Mouse (Mus musculus) spleen, postnatal 36 days (tissue): ENCODE data around the gene Msmo1.
A peak's percentile ranks its signal among the peaks of the same experiment; 100 is the strongest.

Experiments
- DNase-seq, 2 experiments: peaks; one replicate each; pipeline ENCODE4 v3.0.0; 2022; ENCODE audit warnings: low spot score in 2 of 2, mixed read lengths in 1 of 2

The Msmo1 gene

GRCm38 (mm10) chr8:64712499-64712898 lies 21.1 kb downstream of the Msmo1 start:
- no peak for DNase-seq

- no peak for DNase-seq
Observed at GRCm38 (mm10) chr8:64711544-64711943, 22.0 kb downstream of the Msmo1 start.

GRCm38 (mm10) chr8:64707481-64707880 lies 26.1 kb downstream of the Msmo1 start:
- no peak for DNase-seq

GRCm38 (mm10) chr8:64703191-64703590 lies 30.4 kb downstream of the Msmo1 start:
- no peak for DNase-seq

GRCm38 (mm10) chr8:64692651-64693201 lies 40.9 kb downstream of the Msmo1 start, which contains the start of gene Cpe:
Gene Cpe (minus strand): TSS chr8:64693054.
- peak; percentile 1 to 3 for DNase-seq

- DNase-seq = no peak
Observed at GRCm38 (mm10) chr8:64691591-64692401, 41.8 kb downstream of the Msmo1 start.

GRCm38 (mm10) chr8:64690845-64691244 lies 42.7 kb downstream of the Msmo1 start:
- no peak for DNase-seq

GRCm38 (mm10) chr8:64690306-64690705 lies 43.3 kb downstream of the Msmo1 start:
- DNase-seq = no peak

GRCm38 (mm10) chr8:64688741-64689140 lies 44.9 kb downstream of the Msmo1 start:
- no peak for DNase-seq

GRCm38 (mm10) chr8:64688161-64688560 lies 45.4 kb downstream of the Msmo1 start:
- DNase-seq = no peak

- DNase-seq = no peak
Observed at GRCm38 (mm10) chr8:64682501-64682900, 51.1 kb downstream of the Msmo1 start.

- DNase-seq = no peak
Observed at GRCm38 (mm10) chr8:64676381-64676780, 57.2 kb downstream of the Msmo1 start.

GRCm38 (mm10) chr8:64674951-64675585 lies 58.5 kb downstream of the Msmo1 start:
- DNase-seq = no peak

GRCm38 (mm10) chr8:64672920-64673319 lies 60.7 kb downstream of the Msmo1 start:
- DNase-seq = no peak

GRCm38 (mm10) chr8:64671937-64672336 lies 61.7 kb downstream of the Msmo1 start:
- no peak for DNase-seq
